Mouse (Mus musculus) myocyte (in vitro differentiated cells): ENCODE data around the gene Tbc1d16. TPM values are rescaled to one million over a fixed set of nuclear protein-coding genes. Genes with fewer than 3 reads are reported as not detected.
"Not testable (repeated sequence)": the region's sequence is repeated elsewhere in the genome, so short reads cannot be mapped to it uniquely, and the experiment has no call there.

Experiments
- H3K27me3 ChIP-seq: one replicate; pipeline ENCODE4 v1.6.1; 2011; ENCODE audit not compliant: control insufficient read depth, insufficient read depth, insufficient read length
- H3K36me3 ChIP-seq: one replicate; pipeline ENCODE4 v1.6.1; 2011; ENCODE audit not compliant: control insufficient read depth, insufficient read depth
- H3K4me2 ChIP-seq: one replicate; pipeline ENCODE4 v1.6.1; 2011; ENCODE audit warnings: low read depth, control low read depth
- H3K4me3 ChIP-seq: one replicate; pipeline ENCODE4 v1.5.1; 2011; ENCODE audit warnings: mild to moderate bottlenecking, control low read depth, moderate library complexity
- H3K79me2 ChIP-seq: one replicate; pipeline ENCODE4 v1.6.1; 2011; ENCODE audit not compliant: control insufficient read depth, insufficient read depth
- H3ac ChIP-seq: one replicate; pipeline ENCODE4 v1.6.1; 2011; ENCODE audit not compliant: control insufficient read depth, insufficient read length
- CEBPB ChIP-seq: IDR thresholded peaks from 2 replicates; pipeline ENCODE4 v1.6.1; 2011; ENCODE audit warnings: mild to moderate bottlenecking, moderate library complexity; ENCODE audit not compliant: poor library complexity, insufficient read depth, severe bottlenecking
- E2F4 ChIP-seq: IDR thresholded peaks from one replicate; pipeline ENCODE4 v1.6.1; 2011; ENCODE audit warnings: mild to moderate bottlenecking, control low read depth, moderate library complexity; ENCODE audit not compliant: insufficient read depth
- MAX ChIP-seq: IDR thresholded peaks from one replicate; pipeline ENCODE4 v1.6.1; 2011; ENCODE audit warnings: low read depth, mild to moderate bottlenecking, control low read depth
- MYOD1 ChIP-seq, 3 experiments: IDR thresholded peaks; one replicate each; pipeline ENCODE4 v1.6.1; 2011; ENCODE audit warnings: control low read depth in 2 of 3, low read depth in 2 of 3, mild to moderate bottlenecking in 2 of 3, moderate library complexity in 1 of 3; ENCODE audit not compliant: insufficient read length in 2 of 3, control insufficient read depth in 1 of 3
- MYOG ChIP-seq, 3 experiments: IDR thresholded peaks; one replicate each; pipeline ENCODE4 v1.6.1; 2011; ENCODE audit warnings: control low read depth in 2 of 3, low read depth in 2 of 3, mild to moderate bottlenecking in 2 of 3; ENCODE audit not compliant: insufficient read length in 2 of 3, control insufficient read depth in 1 of 3, insufficient read depth in 1 of 3
- POLR2A ChIP-seq: IDR thresholded peaks from one replicate; pipeline ENCODE4 v1.6.1; 2011; ENCODE audit warnings: low read depth, mild to moderate bottlenecking, control low read depth, moderate library complexity; ENCODE audit not compliant: insufficient read length
- POLR2AphosphoS2 ChIP-seq: IDR thresholded peaks from one replicate; pipeline ENCODE4 v1.6.1; 2011; ENCODE audit warnings: low read depth, control low read depth; ENCODE audit not compliant: insufficient read length
- REST ChIP-seq: IDR thresholded peaks from one replicate; pipeline ENCODE4 v1.6.1; 2011; ENCODE audit warnings: mild to moderate bottlenecking, control low read depth, moderate library complexity; ENCODE audit not compliant: insufficient read depth, insufficient read length
- SRF ChIP-seq: IDR thresholded peaks from one replicate; pipeline ENCODE4 v1.6.1; 2011; ENCODE audit warnings: low read depth; ENCODE audit not compliant: control insufficient read depth, insufficient read length
- TCF12 ChIP-seq: IDR thresholded peaks from one replicate; pipeline ENCODE4 v1.6.1; 2011; ENCODE audit warnings: mild to moderate bottlenecking, control low read depth; ENCODE audit not compliant: poor library complexity, insufficient read depth, severe bottlenecking
- TCF3 ChIP-seq: IDR thresholded peaks from one replicate; pipeline ENCODE4 v1.6.1; 2011; ENCODE audit warnings: low read depth, control low read depth; ENCODE audit not compliant: insufficient read length
- USF1 ChIP-seq: IDR thresholded peaks from one replicate; pipeline ENCODE4 v1.6.1; 2011; ENCODE audit warnings: low read depth, mild to moderate bottlenecking, control low read depth, moderate library complexity
- polyA plus RNA-seq: library from polyadenylated mRNA; unstranded; fragments of >200 nt; fragmentation: generic; extraction: Trizol; gene quantifications from one replicate; pipeline ENCODE4 v1.2.1, GENCODE M21; 2012; ENCODE audit warnings: missing spikeins

The Tbc1d16 gene
- polyA plus RNA-seq, 1 experiment = 8.5 TPM

DNA sequence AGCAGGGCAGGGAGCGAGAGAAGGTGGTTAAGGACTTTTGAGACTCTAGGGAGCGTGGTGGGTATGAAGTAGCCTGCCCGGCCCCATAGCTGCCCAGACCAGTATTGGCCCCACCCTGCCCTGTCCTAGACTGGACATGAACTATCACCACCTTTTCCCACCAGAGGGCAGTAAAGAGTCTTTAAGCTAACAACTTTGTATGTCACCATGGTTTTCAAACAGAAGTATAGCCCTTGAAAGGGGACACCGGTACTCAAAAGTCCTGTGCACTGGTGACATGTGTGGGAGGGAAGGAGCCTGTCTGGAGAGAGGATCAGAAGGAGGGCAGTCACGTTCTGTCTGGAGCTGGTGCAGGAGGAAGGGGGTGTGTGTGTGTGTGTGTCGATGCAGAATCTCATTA is 20.7 kb upstream of the Tbc1d16 start:
- peak overlapping the region; percentile 3 for H3K4me2 ChIP-seq
- no peak overlapping the region for H3K4me3 ChIP-seq
- no peaks in the 10 kb centered on the region for H3K36me3 ChIP-seq
- TF ChIP-seq TCF12 (no peak), SRF (no peak), POLR2A (no peak), USF1 (no peak), MAX (no peak), TCF3 (no peak), E2F4 (no peak), POLR2AphosphoS2 (no peak), MYOD1 (IDR thresholded peaks at IDR 0.05; ENCODE audit: control insufficient read depth in 1 of 3, insufficient read length in 2 of 3, low read depth in 2 of 3) (no peak), MYOG (IDR thresholded peaks at IDR 0.05; ENCODE audit: control insufficient read depth in 1 of 3, insufficient read depth in 1 of 3, insufficient read length in 2 of 3, low read depth in 2 of 3) (no peak), CEBPB (no peak), REST (no peak)
- H3K79me2 ChIP-seq = no peaks in the 10 kb centered on the region
- peaks cover 29% of the 10 kb centered on the region for H3K27me3 ChIP-seq
- H3ac ChIP-seq = no peak overlapping the region

DNA sequence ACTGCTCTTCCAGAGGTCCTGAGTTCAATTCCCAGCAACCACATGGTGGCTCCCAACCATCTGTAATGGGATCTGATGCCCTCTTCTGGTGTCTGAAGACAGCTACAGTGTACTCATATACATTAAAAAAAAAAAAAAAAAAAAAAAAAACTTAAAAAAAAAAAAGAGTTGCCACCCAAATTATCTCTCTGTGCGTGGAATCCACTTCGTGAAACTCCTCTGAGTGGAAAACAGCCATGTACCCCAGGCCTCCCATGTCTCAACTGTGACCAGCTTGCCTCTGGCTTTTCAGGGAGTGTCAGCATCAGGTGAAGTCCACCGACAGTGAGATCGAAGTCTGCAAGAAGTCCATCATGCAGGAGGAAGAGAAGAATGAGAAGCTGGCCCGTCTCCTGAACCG is 17.2 kb upstream of the Tbc1d16 start:
- not testable (repeated sequence) for H3K79me2 ChIP-seq, H3K4me2 ChIP-seq, H3K36me3 ChIP-seq, H3ac ChIP-seq, H3K4me3 ChIP-seq
- peaks cover 22% of the 10 kb centered on the region for H3K27me3 ChIP-seq

GRCm38 (mm10) chr11:119239480-119239879 is 11.2 kb upstream of the Tbc1d16 start:
- H3K79me2 ChIP-seq = no peaks in the 10 kb centered on the region
- no peak overlapping the region for H3K4me3 ChIP-seq
- no peak overlapping the region for H3ac ChIP-seq
- H3K36me3 ChIP-seq = no peaks in the 10 kb centered on the region
- no peak overlapping the region for H3K4me2 ChIP-seq
- H3K27me3 ChIP-seq = peaks cover 30% of the 10 kb centered on the region
- TF ChIP-seq MYOD1 (IDR thresholded peaks at IDR 0.05; ENCODE audit: control insufficient read depth in 1 of 3, insufficient read length in 2 of 3, low read depth in 2 of 3) (no peak), SRF (no peak), MYOG (IDR thresholded peaks at IDR 0.05; ENCODE audit: control insufficient read depth in 1 of 3, insufficient read depth in 1 of 3, insufficient read length in 2 of 3, low read depth in 2 of 3) (no peak), MAX (no peak)

- no peak overlapping the region for H3K4me3 ChIP-seq
- TF ChIP-seq POLR2A (no peak), E2F4 (no peak), USF1 (no peak), CEBPB (no peak), SRF (no peak), MYOD1 (IDR thresholded peaks at IDR 0.05; ENCODE audit: control insufficient read depth in 1 of 3, insufficient read length in 2 of 3, low read depth in 2 of 3) (no peak), MYOG (IDR thresholded peaks at IDR 0.05; ENCODE audit: control insufficient read depth in 1 of 3, insufficient read depth in 1 of 3, insufficient read length in 2 of 3, low read depth in 2 of 3) (no peak), MAX (no peak), TCF12 (no peak), POLR2AphosphoS2 (no peak), TCF3 (no peak), REST (no peak)
- H3K36me3 ChIP-seq = no peaks in the 10 kb centered on the region
- peaks cover 28% of the 10 kb centered on the region for H3K27me3 ChIP-seq
- no peak overlapping the region for H3K4me2 ChIP-seq
- no peak overlapping the region for H3ac ChIP-seq
- no peaks in the 10 kb centered on the region for H3K79me2 ChIP-seq
Measured at GRCm38 (mm10) chr11:119238305-119238721, 10.0 kb upstream of the Tbc1d16 start.

- TF ChIP-seq POLR2AphosphoS2 (no peak), TCF12 (no peak), REST (no peak), POLR2A (no peak), SRF (no peak), E2F4 (no peak), CEBPB (no peak), TCF3 (no peak), USF1 (no peak), MAX (no peak), MYOG (IDR thresholded peaks at IDR 0.05; ENCODE audit: control insufficient read depth in 1 of 3, insufficient read depth in 1 of 3, insufficient read length in 2 of 3, low read depth in 2 of 3) (no peak), MYOD1 (IDR thresholded peaks at IDR 0.05; ENCODE audit: control insufficient read depth in 1 of 3, insufficient read length in 2 of 3, low read depth in 2 of 3) (no peak)
- H3K4me3 ChIP-seq = no peak overlapping the region
Measured at GRCm38 (mm10) chr11:119237568-119238304, 9.4 kb upstream of the Tbc1d16 start.

More at GRCm38 (mm10) chr11:119237568-119238304, 9.4 kb upstream of the Tbc1d16 start:
- H3ac ChIP-seq = no peak overlapping the region
- peaks cover 22% of the 10 kb centered on the region for H3K27me3 ChIP-seq
- no peaks in the 10 kb centered on the region for H3K36me3 ChIP-seq
- H3K79me2 ChIP-seq = no peaks in the 10 kb centered on the region
- H3K4me2 ChIP-seq = no peak overlapping the region
